Mouse (Mus musculus) E14TG2a.4 (cell line): ENCODE results near the gene Prkab1.

Experiments used
- H3K27me3 ChIP-seq: 2 replicates; pipeline ENCODE4 v1.6.1; 2014; ENCODE audit warnings: low read length, control low read depth; ENCODE audit not compliant: insufficient read depth
- H3K36me3 ChIP-seq: 2 replicates; pipeline ENCODE4 v1.6.1; 2014; ENCODE audit warnings: low read length, control low read depth; ENCODE audit not compliant: insufficient read depth
- H3K4me1 ChIP-seq: replicated peaks from 2 replicates; pipeline ENCODE4 v1.6.1; 2014; ENCODE audit warnings: low read depth, low read length, control low read depth
- H3K4me3 ChIP-seq: replicated peaks from 2 replicates; pipeline ENCODE4 v1.5.1; 2014; ENCODE audit warnings: mild to moderate bottlenecking, low read length
- H3K9me3 ChIP-seq: 2 replicates; pipeline ENCODE4 v1.6.1; 2014; ENCODE audit warnings: low read length, control low read depth
- CTCF ChIP-seq: conservative IDR thresholded peaks from 2 replicates; pipeline ENCODE4 v1.5.1; 2014; ENCODE audit warnings: low read length
- NANOG ChIP-seq: IDR thresholded peaks from 2 replicates; pipeline ENCODE4 v1.6.1; 2014; ENCODE audit warnings: borderline replicate concordance, low read length, mixed read lengths
- POU5F1 ChIP-seq: IDR thresholded peaks from 2 replicates; pipeline ENCODE4 v1.6.1; 2014; ENCODE audit warnings: low read length, borderline replicate concordance

Gene Prkab1

DNA sequence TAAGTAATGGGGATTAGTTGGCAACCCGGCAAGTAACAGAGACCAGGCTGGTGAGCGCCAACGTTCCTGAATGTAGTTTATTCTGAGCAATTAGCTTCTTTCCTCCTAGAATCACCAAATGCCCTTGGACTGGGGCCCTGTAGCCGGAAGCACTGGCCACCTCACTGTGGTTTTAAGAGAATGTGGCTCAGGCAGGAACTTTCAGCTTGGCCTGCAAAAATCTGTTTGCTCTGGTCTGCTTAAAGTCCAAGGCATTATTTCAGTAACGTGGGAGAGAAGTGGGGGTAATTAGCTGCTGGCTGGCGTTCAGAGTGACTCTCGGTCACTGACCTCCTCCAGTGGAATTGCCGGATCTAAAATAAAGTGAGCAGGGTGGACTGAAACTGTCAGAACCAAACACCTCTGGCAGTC lies 1.1 kb downstream of the Prkab1 start:
- TF ChIP-seq POU5F1 (no peak), CTCF (no peak), NANOG (no peak)
- peak overlapping the region; percentile 93 for H3K4me3 ChIP-seq
- no peaks in the 10 kb centered on the region for H3K9me3 ChIP-seq
- no peaks in the 10 kb centered on the region for H3K27me3 ChIP-seq
- peaks cover 45% of the 10 kb centered on the region for H3K36me3 ChIP-seq
- H3K4me1 ChIP-seq, result peaks cover 65% of the 10 kb centered on the region

DNA sequence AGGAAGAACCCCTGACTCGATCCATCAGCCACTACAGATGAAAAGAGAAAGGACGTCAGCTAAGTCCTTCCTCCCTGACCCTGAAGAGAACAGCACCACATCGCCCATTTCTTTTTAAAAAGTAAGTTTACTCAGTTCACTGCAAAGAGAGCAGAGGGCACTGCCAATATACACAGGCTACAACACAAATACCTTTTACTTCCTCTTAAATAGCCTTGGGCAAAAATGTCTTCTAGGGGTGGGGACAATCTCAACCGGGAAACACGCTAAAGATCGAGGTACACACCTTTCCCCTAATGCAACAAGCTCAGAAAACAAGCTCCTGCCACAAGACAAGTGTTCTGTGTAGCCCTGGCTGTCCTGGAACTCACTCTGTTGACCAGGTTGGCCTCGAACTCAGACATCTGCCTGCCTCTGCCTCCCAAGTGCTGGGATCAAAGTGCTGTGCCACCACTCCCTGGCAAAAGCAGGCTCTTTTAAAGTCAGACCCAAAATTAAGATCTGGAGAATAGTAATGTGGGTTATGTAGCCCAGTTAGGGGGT lies 1.6 kb downstream of the Prkab1 start:
- peaks cover 65% of the 10 kb centered on the region for H3K4me1 ChIP-seq
- peak overlapping the region; percentile 93 for H3K4me3 ChIP-seq
- no peaks in the 10 kb centered on the region for H3K27me3 ChIP-seq
- H3K9me3 ChIP-seq, result no peaks in the 10 kb centered on the region
- H3K36me3 ChIP-seq, result peaks cover 50% of the 10 kb centered on the region
- TF ChIP-seq NANOG (no peak), POU5F1 (no peak), CTCF (no peak)

DNA sequence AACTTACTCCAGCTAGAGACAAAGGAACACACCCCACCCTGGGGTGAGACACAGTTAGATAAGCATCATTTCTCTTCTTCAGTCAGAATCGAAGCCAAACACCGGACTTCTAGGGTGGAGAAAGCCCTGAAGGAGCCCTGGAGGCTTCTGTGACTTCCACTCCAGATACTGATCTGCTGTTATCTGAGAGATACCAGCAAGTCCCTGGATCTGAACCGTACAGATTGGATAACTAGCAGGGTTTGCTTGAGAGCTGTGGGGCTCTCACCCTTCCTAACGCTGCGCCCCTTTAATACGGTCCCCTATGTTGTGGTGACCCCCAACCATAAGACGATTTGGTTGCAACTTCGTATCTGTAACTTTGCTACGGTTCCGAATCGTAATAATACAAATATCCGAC lies 2.2 kb downstream of the Prkab1 start:
- H3K4me1 ChIP-seq, result peaks cover 65% of the 10 kb centered on the region
- no peaks in the 10 kb centered on the region for H3K27me3 ChIP-seq
- TF ChIP-seq CTCF, result no peak
- TF ChIP-seq NANOG, result no peak
- TF ChIP-seq POU5F1, result no peak
- 0 out of 2 replicates have a peak overlapping the region, but pooled peaks have one; percentile 10 for H3K4me3 ChIP-seq
- H3K36me3 ChIP-seq, result peaks cover 56% of the 10 kb centered on the region
- H3K9me3 ChIP-seq, result no peaks in the 10 kb centered on the region

- Histone ChIP-seq H3K4me1 (peaks cover 61% of the 10 kb centered on the region), H3K4me3 (0 out of 2 replicates have a peak overlapping the region, but pooled peaks have one; percentile 10), H3K27me3 (no peaks in the 10 kb centered on the region), H3K36me3 (peaks cover 62% of the 10 kb centered on the region), H3K9me3 (no peaks in the 10 kb centered on the region)
- no peak for TF ChIP-seq NANOG
These were observed 2.8 kb downstream of the Prkab1 start for GRCm38 (mm10) chr5:116021552-116021951.

GRCm38 (mm10) chr5:116019371-116019770 lies 4.9 kb downstream of the Prkab1 start:
- Histone ChIP-seq H3K4me1 (peaks cover 66% of the 10 kb centered on the region), H3K36me3 (peaks cover 84% of the 10 kb centered on the region), H3K9me3 (no peaks in the 10 kb centered on the region), H3K4me3 (no peak overlapping the region), H3K27me3 (no peaks in the 10 kb centered on the region)
- no peak for TF ChIP-seq CTCF
- no peak for TF ChIP-seq POU5F1
- TF ChIP-seq NANOG, result no peak

- H3K27me3 ChIP-seq, result no peaks in the 10 kb centered on the region
- H3K4me1 ChIP-seq, result peaks cover 72% of the 10 kb centered on the region
- no peak overlapping the region for H3K4me3 ChIP-seq
- peaks cover 90% of the 10 kb centered on the region for H3K36me3 ChIP-seq
- TF ChIP-seq NANOG (no peak), POU5F1 (no peak)
- no peaks in the 10 kb centered on the region for H3K9me3 ChIP-seq
These were observed 5.5 kb downstream of the Prkab1 start for GRCm38 (mm10) chr5:116018784-116019183.

DNA sequence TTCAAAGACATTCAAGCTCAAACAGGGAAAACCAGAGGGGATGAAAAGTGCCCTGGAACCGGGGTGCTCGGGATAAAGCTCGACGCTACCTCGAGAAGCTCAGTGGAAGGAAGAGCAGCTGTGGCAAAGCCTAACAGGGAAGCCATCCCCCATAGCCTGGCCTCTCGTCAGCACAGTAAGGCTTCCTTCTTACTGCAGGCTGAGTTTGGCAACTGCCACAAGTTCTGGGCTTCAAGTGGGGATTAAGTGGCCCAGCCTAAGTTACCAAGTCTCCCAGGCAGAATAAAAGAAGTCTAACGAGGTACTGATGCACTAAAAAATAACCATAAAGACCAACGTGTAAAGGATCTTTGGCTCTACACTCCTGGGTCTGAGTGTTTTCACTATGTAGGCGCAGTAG lies 6.1 kb downstream of the Prkab1 start:
- Histone ChIP-seq H3K4me3 (no peak overlapping the region), H3K4me1 (peaks cover 69% of the 10 kb centered on the region), H3K27me3 (no peaks in the 10 kb centered on the region), H3K36me3 (peaks cover 95% of the 10 kb centered on the region), H3K9me3 (no peaks in the 10 kb centered on the region)
- TF ChIP-seq POU5F1 (no peak), CTCF (no peak), NANOG (no peak)

- TF ChIP-seq POU5F1 (no peak), NANOG (no peak), CTCF (no peak)
- Histone ChIP-seq H3K36me3 (peaks cover 98% of the 10 kb centered on the region), H3K27me3 (no peaks in the 10 kb centered on the region), H3K9me3 (no peaks in the 10 kb centered on the region), H3K4me1 (peaks cover 61% of the 10 kb centered on the region), H3K4me3 (no peak overlapping the region)
These were observed 6.9 kb downstream of the Prkab1 start for GRCm38 (mm10) chr5:116017391-116017790.

DNA sequence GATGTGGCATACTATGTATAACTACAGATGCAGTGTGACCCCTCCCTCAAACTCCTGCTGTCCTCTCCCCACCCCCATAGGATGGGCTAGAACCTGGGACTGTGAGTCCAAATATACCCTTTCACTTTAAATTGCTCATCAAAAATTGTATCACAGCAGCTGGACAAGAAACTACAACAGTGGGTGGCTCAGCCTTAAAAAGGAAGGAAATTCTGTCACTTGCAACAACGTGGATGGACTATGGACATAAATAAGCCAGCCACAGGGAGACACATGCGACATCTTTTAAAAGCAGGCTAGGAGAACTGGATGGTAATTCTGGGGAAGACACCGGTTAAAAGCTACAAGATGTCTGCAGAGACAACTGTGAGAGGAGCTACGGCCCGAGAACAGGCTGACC lies 7.8 kb downstream of the Prkab1 start:
- Histone ChIP-seq H3K36me3 (peaks cover 89% of the 10 kb centered on the region), H3K27me3 (no peaks in the 10 kb centered on the region), H3K4me1 (peaks cover 53% of the 10 kb centered on the region), H3K9me3 (no peaks in the 10 kb centered on the region), H3K4me3 (no peak overlapping the region)
- TF ChIP-seq CTCF (no peak), POU5F1 (no peak), NANOG (no peak)
